Mouse (Mus musculus): ENCODE data around the gene Gm49361.

The Gm49361 gene

GRCm38 (mm10) chr14:57617675-57618074 lies 128.2 kb downstream of the Gm49361 start:
- DNase-seq, result no peak

DNA sequence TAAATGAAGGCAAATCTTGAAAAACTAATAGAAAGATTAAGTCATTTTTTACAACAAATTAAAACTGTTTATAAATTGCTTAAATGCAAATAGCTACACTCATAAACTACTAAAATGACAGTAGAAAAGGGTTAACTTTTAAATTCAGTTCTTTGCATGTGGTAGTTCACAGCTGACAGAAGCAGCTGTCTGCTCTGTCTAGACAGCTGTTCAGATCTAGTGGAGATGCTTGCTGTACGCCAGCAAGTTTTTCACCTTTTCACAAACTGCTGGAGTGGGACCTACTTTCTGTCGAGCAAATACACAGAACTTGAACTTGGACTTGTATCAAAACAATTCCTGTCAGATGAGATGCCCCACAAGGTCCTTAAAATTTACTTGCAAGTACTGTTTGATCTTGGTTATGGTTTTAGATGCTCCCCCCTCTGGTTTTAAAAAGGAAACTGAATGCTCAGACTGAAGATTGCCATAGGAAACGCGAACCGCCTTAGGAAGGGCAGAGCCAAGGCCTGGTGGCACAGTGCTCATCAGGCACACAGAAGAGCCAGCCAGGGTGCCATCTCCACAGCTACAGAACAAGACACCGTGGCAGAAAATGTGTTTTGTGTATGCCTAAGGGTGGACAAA lies 129.5 kb downstream of the Gm49361 start:
- DNase-seq, result no peak

- DNase-seq, result no peak
Observed at GRCm38 (mm10) chr14:57615828-57616227, 130.1 kb downstream of the Gm49361 start.

- DNase-seq, result no peak
Observed at GRCm38 (mm10) chr14:57611034-57611433, 134.9 kb downstream of the Gm49361 start.

DNA sequence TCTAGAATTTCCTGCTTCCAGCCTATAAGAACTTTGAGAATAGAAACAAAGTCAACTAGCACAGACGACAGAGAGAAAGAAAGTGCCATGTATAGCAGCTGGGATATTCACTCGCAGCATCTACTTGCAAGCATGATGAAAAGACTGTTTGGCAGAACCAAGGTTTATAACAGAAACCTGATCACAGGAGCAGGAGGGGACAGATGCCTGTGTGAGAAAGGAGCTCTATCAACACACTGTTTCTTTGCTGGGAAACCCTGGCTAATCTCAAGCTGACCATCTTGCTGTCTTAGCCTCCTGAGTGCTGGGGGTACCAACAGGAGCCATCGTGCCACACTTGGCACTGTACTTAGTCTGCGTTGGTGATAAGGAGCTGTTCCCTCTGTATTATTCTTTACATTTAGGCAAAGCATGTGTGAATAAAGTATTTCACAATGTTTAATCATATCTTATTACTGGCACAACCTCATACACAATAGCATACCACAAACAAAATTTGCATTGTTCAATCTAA lies 136.0 kb downstream of the Gm49361 start:
- no peak for DNase-seq

- peak; percentile 80 to 83 for DNase-seq
Observed at GRCm38 (mm10) chr14:57607500-57607899, 138.4 kb downstream of the Gm49361 start.

DNA sequence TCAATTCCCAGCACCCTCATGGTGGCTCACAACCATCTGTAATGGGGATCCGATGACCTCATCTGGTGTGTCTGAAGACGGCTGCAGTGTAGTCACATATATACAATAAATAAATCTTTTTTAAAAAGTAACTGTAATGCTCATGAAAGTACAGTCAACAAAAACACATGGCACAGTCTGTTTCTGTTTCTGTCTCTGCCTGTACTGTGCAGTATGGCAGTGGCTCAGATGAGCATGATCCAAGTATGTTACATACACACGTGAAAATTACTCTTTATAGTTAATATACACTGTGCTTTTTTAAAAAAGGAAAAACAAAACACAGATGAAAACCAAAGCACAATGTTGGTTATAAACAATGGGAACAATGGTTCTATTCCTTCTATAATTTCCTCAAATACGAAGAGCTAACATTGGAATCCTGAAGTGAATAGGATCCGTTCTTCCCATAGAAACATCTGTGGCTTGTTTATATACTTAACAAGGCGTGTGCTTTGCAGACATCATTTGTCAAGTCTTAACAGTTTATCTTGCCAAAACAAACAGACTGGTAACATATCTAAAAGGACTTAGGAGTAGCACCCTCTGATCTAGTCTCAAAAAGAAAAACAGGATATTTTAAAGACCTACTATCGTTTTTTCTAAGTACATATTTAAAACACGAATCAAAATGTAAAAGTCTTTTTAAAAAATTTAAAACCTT lies 139.1 kb downstream of the Gm49361 start:
- no peak for DNase-seq

- no peak for DNase-seq
Observed at GRCm38 (mm10) chr14:57593279-57593678, 152.6 kb downstream of the Gm49361 start.
